Mouse (Mus musculus): ENCODE data around the gene Sfxn5.
A peak's percentile ranks its signal among the peaks of the same experiment; 100 is the strongest.

Gene Sfxn5

DNA sequence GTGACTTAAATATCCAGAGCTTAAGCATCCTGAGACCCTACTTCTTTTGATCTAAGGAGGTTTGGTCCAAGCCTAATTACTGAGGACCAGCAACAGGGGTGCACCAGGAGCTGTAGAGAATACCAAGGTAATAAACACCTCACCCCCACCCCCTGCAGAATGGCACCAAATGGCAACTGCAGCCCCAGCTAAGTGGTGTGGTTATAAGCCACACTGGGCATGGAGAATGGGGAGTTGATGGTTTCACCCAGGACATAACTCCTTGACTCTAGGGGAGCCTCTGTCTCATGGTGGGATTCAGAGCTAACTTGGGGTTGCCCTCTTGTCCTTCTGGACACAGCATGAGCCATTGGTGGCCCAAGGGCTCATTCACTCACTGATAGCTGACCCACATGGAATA lies 1.0 kb upstream of the Sfxn5 start:
- DNase-seq (ENCODE audit: low spot score) = no peak

DNA sequence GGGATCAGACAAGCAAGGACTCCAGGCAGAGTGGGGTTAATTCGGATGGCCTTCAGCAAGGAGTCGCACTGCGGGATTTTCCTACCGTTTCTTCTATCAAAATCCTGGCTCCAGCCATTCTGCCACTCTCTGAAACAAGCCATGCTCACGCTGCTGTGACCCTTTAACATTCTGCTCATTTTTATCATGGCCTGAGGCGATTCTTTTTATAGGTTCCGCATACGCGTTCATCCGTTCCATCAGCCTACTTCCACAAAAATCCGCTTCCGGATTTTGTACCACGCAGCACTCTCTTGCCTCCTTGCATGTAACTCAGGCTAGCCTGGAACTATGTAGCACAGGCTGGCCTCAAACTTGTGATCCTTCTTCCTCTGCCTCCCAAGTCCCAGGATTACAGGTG lies 510 bp upstream of the Sfxn5 start:
- peak; percentile 14 for DNase-seq (ENCODE audit: low spot score)

DNA sequence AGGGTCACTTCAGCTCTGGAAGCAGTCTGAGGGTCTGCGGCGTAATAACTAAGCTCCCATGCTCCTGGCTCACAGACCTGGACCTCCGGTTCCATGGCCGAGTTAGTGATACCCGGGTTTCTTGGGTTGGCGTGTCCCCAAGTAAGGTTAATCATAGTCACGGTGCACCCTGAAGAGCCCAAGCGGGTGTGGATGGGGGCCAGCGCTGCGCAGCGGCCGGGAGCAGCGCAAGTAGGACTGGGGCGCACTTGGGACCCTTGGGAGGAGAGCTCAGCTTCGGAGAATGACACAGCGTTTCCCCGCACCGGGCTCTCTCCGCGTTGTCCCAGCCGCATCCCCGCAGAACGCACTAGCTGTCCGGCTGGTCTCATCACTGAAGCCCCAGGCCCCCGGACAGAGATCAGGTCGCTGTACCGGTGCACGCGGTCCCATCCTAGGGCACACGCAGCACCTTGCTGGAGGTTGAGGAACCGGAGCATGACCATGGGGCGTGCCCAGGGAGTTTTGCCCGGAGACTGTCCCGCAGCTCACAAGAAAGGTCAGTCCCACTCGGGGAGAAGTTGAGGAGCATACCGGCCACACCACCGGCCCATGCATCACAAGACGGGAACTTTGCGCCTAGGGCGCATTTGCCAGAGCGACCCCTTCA lies 747 bp downstream of the Sfxn5 start:
- DNase-seq (ENCODE audit: low spot score) = no peak

DNA sequence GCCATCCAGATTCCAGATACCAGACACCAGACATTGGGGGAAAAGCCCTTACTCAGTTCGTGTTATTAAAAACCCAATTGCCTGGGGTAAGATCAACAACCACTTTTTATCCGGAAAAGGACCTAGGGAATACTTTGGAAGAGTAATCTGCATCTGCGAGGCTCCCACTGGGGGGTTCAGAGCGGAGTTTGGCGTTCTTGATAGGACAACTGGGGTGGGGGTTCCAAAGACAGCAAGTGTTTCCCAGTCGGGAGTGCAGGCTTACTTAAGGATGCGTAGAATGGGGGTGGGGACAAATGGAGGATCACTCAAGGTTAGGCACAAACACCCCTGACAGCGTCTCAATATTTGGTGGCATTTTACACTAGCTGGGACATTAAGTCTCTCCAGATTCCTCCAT lies 1.5 kb downstream of the Sfxn5 start:
- DNase-seq (ENCODE audit: low spot score) = no peak

DNA sequence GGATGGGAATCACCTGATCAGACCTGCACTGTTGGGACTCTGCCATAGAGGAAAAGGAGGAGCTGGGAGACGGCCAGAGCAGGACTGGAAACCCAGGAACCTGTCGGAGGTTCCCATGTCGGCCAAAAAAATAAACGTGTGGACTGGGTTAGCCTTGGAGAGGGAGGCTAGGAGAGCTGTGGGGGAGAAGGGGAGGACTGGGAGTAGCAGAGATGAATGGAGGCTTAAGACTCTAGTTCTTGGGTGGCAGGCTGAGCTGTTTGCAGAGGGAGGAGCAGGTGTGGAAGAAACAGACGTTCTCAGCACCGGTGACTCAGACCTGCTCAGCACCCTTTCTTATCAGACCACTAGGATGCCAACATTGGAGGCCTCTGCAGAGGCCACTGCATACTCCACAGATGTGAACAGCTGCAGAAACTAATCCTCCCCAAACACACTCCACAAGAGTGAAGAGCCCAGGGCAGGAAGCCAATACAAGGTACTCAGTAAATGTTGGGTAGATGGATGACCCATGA lies 1.9 kb downstream of the Sfxn5 start:
- peak; percentile 44 for DNase-seq (ENCODE audit: low spot score)

DNA sequence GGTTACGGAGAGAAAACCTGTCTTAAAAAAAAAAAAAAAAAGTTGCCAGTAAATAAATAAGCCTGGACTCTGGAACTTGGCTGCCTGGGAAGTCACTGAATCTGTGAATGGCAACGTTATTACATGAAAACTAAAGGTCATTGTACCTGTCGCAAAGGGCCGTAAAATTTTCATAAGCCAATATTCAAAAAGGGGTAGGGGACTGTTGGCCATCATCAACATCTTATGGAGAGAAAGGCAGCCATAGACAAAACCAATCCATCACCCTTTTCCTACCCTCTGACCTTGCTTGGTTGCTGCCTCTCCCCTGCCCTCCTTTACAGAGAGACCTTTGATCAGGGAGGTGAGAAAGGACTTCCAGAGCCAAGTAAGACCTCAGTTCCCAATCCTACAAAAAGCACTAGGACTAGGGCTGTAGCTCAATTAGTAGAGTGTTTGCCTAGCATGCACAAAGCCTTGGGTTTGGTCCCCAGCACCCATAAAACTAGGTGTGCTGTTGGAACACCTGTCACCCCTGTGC lies 3.5 kb downstream of the Sfxn5 start:
- DNase-seq (ENCODE audit: low spot score) = no peak

DNA sequence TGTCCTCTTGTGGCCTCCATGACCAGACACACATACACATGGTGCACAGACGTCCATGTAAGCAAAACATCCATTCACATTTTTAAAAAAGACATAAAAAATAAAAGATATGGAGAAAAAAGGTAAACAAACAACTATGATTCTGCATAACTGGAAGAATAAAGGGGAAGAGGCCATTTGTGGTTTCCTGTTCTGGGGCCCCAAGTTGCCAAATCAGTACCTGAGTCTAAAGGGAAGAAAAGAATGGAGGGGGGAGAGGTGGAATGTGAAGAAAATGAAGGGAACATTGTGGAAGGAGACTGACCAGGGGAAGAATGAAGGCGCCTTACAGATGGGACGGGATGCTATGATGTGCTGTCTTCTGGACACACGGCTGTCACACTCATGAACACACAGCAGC lies 6.7 kb downstream of the Sfxn5 start:
- no peak for DNase-seq (ENCODE audit: low spot score)

DNA sequence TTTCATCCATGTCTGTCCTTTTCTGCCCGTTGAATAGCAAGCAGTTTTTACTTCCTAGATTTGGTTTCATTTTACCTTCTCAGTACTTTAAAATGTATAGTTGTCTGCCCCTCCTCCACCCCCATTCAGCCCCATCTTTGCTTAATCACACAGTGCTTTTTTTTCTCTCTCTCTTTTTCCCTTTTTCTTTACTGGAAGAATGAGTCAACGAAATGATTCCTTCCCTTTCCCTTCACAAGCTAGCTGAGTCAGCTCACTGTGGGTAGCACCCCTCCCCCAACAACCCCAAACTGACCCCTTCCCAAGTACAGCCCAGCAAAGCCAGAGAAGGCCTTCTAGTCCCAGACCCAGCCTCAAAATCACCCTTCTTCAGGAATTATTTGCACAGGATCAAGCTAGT lies 8.1 kb downstream of the Sfxn5 start:
- no peak for DNase-seq (ENCODE audit: low spot score)

DNA sequence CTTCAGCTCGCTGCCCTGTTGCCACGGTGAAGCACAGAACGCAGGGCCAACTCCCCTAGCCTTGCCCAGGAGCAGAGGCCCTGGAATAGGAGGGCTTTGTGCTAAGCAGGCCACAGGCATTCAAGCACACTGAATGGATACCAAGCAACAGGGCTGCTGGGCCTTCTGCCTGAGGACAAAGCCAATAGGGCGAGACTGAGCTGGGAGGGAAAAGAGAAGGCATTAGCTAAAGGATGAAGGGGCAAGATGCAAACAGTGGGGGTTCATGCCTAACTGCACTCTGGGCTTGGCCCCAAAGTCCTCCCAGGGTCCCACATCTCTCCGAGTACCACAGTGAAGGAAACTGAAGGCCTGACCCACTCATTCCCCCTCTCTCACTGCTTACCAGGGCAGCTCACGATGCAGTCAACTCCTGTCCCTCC lies 12.8 kb downstream of the Sfxn5 start:
- DNase-seq (ENCODE audit: low spot score) = no peak

DNA sequence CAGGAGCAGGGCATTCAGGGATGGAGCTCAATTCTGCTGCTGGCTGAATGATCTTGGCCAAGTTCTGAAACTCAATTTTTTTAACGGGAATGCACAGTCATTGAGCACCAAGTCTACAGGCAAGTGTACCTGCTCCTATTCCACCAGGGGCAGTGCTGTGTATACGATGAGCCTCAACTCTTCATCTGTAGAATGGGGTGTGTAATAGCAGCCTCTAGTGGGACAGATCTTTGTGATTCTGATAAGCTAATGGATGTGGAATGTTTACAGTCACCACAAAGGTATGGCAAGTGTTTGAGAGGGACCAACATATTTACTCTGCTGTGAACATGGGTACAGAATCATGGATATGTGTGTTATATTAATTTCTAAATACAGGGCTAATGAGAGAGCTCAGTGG lies 17.0 kb downstream of the Sfxn5 start:
- DNase-seq (ENCODE audit: low spot score) = no peak

DNA sequence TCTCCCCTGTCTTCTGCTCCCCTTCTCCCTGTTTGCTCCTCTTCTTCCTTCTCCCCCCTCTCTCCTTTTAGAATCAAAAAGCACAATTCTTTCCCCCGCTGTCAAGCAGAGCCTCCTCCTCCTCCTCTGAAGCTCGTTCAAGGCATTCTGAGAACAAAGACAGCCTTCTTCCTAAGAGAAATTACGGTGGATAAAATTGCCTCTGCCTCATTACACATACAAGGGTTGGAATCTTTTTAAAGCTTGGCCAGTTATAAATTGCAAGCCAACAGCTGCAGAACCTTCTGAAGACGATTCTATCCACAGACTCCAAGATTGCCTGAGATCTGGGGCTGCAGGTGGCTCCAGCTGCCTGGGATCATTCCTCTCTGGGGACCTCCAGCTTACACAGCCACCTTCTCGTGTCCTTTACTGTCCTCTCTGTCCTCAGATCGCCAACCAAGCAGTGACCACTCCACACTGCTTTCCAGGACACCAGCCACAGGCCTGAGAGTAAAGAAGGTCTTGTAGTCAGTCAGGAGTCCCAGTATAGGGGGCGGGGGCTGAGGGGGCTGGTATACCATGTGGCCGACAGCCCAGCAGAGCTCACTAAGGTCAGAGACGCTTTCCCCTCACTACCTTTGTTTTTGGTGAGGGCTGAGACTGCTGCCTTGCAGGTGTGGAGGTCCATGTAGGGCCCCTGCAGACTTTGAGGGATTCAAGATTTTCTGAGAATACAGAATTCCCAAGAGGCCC lies 19.0 kb downstream of the Sfxn5 start:
- DNase-seq (ENCODE audit: low spot score) = no peak

DNA sequence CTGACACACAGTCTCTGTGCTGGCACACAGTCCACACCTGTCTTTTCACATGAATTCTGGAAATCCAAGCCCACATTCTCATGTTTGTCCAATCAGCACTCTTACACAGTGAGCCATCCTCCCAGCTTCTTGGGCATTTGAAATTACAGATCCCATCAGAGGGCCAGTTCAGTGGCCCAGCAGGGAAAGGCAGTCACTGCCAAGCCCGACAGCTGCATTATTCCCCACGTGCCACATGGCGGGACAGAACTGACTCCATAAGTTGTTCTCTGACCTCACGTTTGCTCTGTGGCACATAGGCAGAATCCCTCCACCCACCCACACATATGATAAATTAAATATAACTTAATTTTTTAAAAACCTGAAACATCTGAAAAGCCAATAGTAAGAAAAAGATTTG lies 25.3 kb downstream of the Sfxn5 start:
- no peak for DNase-seq (ENCODE audit: low spot score)

DNA sequence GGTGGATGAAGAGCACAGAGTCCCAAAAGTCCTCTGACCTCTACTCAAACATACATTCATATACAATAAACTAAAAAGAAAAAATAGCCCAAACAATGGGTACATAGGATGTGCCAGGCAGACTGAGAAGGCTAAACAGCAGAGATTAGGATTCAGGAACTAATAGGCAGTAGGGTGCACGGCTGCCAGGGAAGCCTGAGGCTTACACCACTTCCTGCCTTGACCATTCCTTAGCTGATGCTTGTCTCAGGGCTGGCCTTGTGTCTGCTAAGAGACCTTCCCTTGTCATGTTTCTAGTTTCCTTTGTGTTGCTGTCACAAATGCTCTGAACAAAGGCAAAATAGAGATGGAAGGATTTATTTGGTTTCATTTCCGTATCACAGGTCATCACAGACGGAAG lies 26.8 kb downstream of the Sfxn5 start:
- DNase-seq (ENCODE audit: low spot score) = no peak

DNA sequence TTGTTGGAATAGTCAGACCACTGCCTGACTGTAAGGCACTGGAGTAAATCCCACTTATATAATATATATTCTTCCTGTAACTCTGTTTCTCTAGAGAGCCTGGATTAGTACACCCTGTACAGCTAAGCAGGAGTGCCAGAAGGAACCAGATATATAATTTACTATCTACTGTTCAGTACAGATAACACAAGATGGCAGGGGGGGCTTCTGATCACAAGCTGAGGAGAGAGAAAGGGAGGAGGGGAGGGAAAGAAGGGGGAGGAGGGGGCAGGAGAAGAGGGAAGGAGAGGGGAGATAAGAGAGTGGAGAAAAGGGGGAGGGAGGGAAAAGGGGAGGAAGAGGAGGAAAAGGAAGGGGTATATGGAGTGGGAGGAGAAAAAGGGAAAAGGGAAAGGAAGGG lies 27.4 kb downstream of the Sfxn5 start:
- DNase-seq (ENCODE audit: low spot score) = no peak

DNA sequence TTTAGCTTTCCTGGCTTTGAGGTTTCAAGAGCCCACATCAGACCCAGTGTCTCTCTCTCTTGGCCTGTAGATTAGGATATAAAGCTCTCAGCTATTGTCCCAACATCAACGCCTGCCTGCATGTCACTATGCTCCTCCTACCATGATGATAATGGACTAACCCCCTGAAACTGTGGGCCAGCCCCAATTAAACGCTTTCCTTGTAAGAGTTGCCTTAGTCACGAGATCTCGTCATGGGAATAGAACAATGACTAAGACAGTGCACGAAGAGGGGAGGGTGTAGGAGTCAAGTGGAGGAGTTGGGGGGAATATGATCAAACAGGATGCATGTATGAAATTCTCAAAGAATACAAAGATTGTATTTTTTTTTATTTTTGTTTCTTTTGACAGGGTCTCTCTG lies 28.3 kb downstream of the Sfxn5 start:
- DNase-seq (ENCODE audit: low spot score) = no peak

DNA sequence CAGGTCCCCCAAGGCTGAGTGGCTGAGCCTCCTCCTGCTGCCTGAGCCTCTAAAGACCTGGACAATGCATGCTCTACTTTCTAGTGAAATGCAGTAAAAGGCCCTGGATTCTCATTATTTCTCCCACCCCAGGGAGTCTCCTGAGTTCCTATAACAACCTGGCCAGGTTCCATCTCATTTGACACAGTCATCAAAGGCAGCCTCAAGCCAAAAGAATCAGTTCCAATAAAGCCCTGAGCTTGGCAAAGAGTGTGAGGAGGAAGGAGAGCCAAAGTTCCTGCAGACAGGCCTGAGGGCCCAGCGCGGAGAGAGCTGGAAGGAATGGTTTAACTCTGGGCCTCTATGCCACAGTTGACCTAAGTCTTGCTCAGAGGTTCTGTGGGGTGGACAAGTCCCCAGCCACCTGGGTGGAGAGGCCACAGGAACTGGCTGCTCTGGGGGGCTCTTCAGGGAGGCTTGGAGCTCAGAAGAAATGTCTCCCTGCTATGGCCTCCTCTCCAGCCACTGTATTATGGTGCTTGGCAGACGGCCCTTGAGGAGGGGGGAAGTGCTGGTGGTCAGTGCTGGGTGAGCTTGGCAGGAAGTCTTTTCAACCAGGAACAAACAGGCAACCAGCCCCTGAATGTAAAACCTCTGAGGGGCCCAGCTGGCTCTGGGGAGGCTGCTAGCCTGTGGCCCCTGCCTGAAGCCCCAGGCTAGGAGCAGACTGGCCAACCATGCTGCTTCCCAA lies 30.7 kb downstream of the Sfxn5 start:
- peak; percentile 13 for DNase-seq (ENCODE audit: low spot score)

DNA sequence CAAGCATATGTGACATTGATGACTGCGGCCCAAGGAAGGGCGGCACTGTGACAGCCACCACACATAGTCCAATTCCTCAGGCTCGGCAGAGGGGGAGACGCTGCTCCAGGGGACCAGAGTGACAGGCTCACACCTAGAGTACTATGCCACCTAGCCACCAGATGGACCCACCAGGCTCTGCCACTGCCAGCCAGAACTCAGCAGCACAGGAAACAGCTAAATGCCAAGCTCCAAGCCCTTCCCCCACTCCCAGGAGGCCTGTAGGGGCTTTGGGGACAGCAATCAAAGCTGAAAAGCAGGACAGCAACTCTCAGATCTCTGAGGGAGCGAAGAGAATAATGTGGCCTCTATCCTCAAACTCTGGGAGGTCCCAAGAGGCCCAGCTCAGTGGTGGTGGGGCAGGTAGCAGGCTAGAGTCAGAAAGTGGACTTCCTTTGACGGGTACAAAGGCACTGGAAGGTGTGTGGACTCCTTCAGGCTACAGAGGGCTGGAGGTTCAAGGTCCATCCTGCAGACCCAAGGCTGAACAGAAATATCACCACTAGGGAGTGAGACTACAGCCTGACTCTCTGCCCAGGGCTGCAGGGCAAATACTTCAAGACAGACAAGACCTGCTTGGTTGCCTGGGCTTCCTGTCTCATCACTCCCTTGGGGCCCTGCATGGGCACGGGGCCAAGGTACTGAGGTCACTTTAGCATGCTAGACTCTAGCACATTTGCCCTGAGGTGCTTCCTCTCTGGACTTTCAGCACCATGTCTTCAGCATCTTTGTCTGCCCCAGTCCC lies 37.6 kb downstream of the Sfxn5 start:
- DNase-seq (ENCODE audit: low spot score) = peak; percentile 64

DNA sequence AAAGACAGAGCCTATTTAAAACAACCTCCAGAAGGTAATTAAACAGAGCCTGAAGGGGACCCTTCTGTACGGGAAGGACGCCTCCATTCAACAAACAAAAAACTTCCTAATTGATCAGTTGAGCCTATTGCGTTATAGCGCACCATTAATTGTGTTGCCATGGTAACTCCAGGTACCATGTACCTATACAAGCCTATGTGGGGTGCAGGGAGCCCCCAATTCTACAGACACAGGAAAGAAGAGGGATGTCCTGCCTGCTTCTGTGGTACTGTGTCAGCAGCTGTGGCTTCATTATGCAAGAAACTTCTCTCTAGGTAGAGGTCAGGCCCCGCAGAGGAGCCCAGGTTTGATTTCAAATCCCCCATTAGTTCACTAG lies 39.2 kb downstream of the Sfxn5 start:
- DNase-seq (ENCODE audit: low spot score) = no peak

DNA sequence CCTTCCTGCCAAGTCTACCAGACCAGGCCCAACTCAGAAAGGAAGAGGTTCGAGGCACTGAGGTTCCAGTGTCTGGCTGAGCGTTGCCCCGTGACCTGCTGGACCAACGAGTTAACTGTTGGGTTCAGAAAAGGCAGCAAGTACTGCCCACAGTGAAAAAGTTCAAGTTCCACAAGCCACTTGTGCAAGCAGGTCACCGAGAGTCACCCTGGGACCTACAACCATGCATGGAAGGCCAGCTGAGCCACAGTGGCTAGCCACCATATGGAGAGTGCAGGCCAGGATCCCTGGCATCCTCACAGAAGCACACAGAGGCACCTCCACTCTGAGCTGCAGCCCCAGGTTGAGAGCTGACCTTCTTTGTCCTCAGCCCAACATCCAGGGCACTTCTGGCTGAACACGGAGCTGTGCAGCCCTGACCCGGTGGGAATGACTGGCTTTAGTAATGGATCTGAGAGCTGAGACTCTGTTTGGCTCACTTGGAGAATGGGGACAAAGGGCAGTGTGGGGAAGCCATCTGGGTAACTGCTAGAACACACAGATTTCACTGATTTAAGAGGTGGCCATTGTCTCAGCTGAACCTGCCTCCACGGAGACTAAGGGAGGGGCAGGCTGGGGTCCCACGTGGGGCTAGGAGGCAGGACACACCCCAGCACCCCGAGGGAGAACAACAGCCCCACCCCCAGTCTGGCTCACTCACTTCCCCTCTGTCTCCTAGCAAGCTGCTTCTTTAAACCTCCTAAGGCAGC lies 39.8 kb downstream of the Sfxn5 start:
- DNase-seq (ENCODE audit: low spot score) = peak; percentile 43

DNA sequence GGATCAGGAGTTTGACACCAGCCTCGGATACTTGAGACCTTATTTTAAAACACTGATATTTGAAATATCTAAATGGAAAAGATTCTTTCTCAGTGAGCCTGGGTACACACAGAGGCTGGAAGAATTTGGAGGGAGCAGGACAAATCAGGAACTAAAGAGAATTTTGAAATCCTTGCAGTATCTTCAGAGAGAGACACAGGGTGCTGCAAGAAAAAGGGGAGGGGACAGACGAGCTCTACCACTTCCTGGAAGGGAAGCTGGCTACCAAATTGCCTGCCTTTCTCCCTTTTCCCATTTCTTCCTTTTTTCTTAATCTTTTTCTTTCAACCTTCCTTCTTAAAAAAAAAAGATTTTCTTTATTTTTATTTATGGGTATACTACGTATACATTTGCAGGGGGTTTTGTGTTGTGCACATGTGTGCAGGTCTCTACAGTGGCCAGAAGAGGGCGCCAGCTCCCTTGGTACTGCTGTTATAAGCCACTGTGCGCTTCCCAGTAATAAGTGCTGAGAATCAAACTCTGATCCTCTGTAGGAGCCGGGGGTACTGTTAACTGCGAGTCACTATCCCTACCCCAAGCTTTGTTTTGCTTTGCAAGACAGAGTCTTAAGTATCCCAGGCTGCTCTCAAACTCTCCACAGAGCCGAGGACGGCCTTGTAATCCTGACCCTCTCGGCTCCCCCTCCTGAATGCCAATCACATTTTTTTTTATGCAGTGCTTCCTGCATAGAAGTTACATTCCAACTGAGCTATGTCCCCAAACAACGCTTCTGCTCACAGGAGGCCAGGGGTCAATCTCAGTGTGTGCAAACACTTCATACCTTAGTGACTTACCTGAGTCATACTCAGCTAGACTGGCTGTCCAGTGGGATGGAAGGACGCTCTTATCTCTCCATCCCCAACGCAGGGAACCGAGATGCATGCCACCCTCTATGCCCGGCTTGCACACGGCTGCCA lies 42.1 kb downstream of the Sfxn5 start:
- DNase-seq (ENCODE audit: low spot score) = no peak
